Mouse (Mus musculus): ENCODE data around the gene Tmem88. TPM values are rescaled to one million over a fixed set of nuclear protein-coding genes. Genes with fewer than 3 reads are reported as not detected.

The Tmem88 gene
- polyA plus RNA-seq, 1 experiment from 2014 or later: 46.7 TPM

- Histone ChIP-seq H3K9me3 (ENCODE audit: control insufficient read depth, low read length) (no peaks in the 10 kb centered on the region), H3K4me2 (ENCODE audit: low read length) (no peak overlapping the region), H3K27me3 (ENCODE audit: control insufficient read depth, insufficient read depth, low read length) (no peaks in the 10 kb centered on the region), H3K27ac (replicated peaks in 1 of 2; ENCODE audit: control insufficient read depth in 1 of 2, insufficient read depth in 1 of 2, low read depth in 2 of 2, low read length in 2 of 2) (no peak overlapping the region), H3K4me1 (ENCODE audit: control insufficient read depth in 2 of 2, insufficient read depth in 2 of 2, low read length in 2 of 2) (peaks cover 4 to 12% of the 10 kb centered on the region in 2 experiments; a peak in 3 of 4 replicates), H3K36me3 (ENCODE audit: control insufficient read depth, insufficient read depth, low read length) (no peaks in the 10 kb centered on the region), H3K9ac (ENCODE audit: low read length) (no peak overlapping the region), H3K4me3 (ENCODE audit: control insufficient read depth in 1 of 2, insufficient read depth in 1 of 2, low read depth in 1 of 2, low read length in 2 of 2) (no peak overlapping the region)
- 87% methylated on average over 15 of the region's 15 CpGs for WGBS
- ATAC-seq (ENCODE audit: insufficient number of reproducible peaks, insufficient read depth, low FRiP score, low read depth): no peak
Observed at GRCm38 (mm10) chr11:69430631-69431030, 32.6 kb upstream of the Tmem88 start.

GRCm38 (mm10) chr11:69429313-69429712 lies 31.3 kb upstream of the Tmem88 start:
- 20% methylated on average over 2 of the region's 2 CpGs for WGBS
- Histone ChIP-seq H3K36me3 (ENCODE audit: control insufficient read depth, insufficient read depth, low read length) (no peaks in the 10 kb centered on the region), H3K9ac (ENCODE audit: low read length) (no peak overlapping the region), H3K4me3 (ENCODE audit: control insufficient read depth in 1 of 2, insufficient read depth in 1 of 2, low read depth in 1 of 2, low read length in 2 of 2) (no peak overlapping the region), H3K4me1 (ENCODE audit: control insufficient read depth in 2 of 2, insufficient read depth in 2 of 2, low read length in 2 of 2) (peaks cover 4 to 12% of the 10 kb centered on the region in 2 experiments; a peak in 3 of 4 replicates), H3K27me3 (ENCODE audit: control insufficient read depth, insufficient read depth, low read length) (no peaks in the 10 kb centered on the region), H3K9me3 (ENCODE audit: control insufficient read depth, low read length) (no peaks in the 10 kb centered on the region), H3K4me2 (ENCODE audit: low read length) (no peak overlapping the region), H3K27ac (replicated peaks in 1 of 2; ENCODE audit: control insufficient read depth in 1 of 2, insufficient read depth in 1 of 2, low read depth in 2 of 2, low read length in 2 of 2) (no peak overlapping the region)
- no peak for ATAC-seq (ENCODE audit: insufficient number of reproducible peaks, insufficient read depth, low FRiP score, low read depth)

GRCm38 (mm10) chr11:69428751-69429150 lies 30.7 kb upstream of the Tmem88 start:
- H3K9ac ChIP-seq (ENCODE audit: low read length): no peak overlapping the region
- H3K4me3 ChIP-seq (ENCODE audit: control insufficient read depth in 1 of 2, insufficient read depth in 1 of 2, low read depth in 1 of 2, low read length in 2 of 2): no peak overlapping the region
- H3K27ac ChIP-seq (replicated peaks in 1 of 2; ENCODE audit: control insufficient read depth in 1 of 2, insufficient read depth in 1 of 2, low read depth in 2 of 2, low read length in 2 of 2): no peak overlapping the region
- peaks cover 4 to 12% of the 10 kb centered on the region in 2 experiments; a peak in 3 of 4 replicates for H3K4me1 ChIP-seq (ENCODE audit: control insufficient read depth in 2 of 2, insufficient read depth in 2 of 2, low read length in 2 of 2)
- WGBS: 19% methylated on average over 4 of the region's 4 CpGs
- no peak overlapping the region for H3K4me2 ChIP-seq (ENCODE audit: low read length)
- no peaks in the 10 kb centered on the region for H3K9me3 ChIP-seq (ENCODE audit: control insufficient read depth, low read length)
- no peaks in the 10 kb centered on the region for H3K27me3 ChIP-seq (ENCODE audit: control insufficient read depth, insufficient read depth, low read length)
- ATAC-seq (ENCODE audit: insufficient number of reproducible peaks, insufficient read depth, low FRiP score, low read depth): no peak
- no peaks in the 10 kb centered on the region for H3K36me3 ChIP-seq (ENCODE audit: control insufficient read depth, insufficient read depth, low read length)

GRCm38 (mm10) chr11:69426246-69426645 lies 28.2 kb upstream of the Tmem88 start:
- Histone ChIP-seq H3K4me1 (ENCODE audit: control insufficient read depth in 2 of 2, insufficient read depth in 2 of 2, low read length in 2 of 2) (peaks cover 6 to 15% of the 10 kb centered on the region in 2 experiments; a peak in 3 of 4 replicates), H3K36me3 (ENCODE audit: control insufficient read depth, insufficient read depth, low read length) (no peaks in the 10 kb centered on the region), H3K27me3 (ENCODE audit: control insufficient read depth, insufficient read depth, low read length) (peaks cover 17% of the 10 kb centered on the region), H3K4me2 (ENCODE audit: low read length) (no peak overlapping the region), H3K9me3 (ENCODE audit: control insufficient read depth, low read length) (no peaks in the 10 kb centered on the region), H3K4me3 (ENCODE audit: control insufficient read depth in 1 of 2, insufficient read depth in 1 of 2, low read depth in 1 of 2, low read length in 2 of 2) (no peak overlapping the region), H3K9ac (ENCODE audit: low read length) (no peak overlapping the region), H3K27ac (replicated peaks in 1 of 2; ENCODE audit: control insufficient read depth in 1 of 2, insufficient read depth in 1 of 2, low read depth in 2 of 2, low read length in 2 of 2) (no peak overlapping the region)
- WGBS: 84% methylated on average over 2 of the region's 2 CpGs
- ATAC-seq (ENCODE audit: insufficient number of reproducible peaks, insufficient read depth, low FRiP score, low read depth): no peak

GRCm38 (mm10) chr11:69423885-69424284 lies 25.9 kb upstream of the Tmem88 start:
- Histone ChIP-seq H3K9ac (ENCODE audit: low read length) (no peak overlapping the region), H3K4me3 (ENCODE audit: control insufficient read depth in 1 of 2, insufficient read depth in 1 of 2, low read depth in 1 of 2, low read length in 2 of 2) (no peak overlapping the region), H3K9me3 (ENCODE audit: control insufficient read depth, low read length) (no peaks in the 10 kb centered on the region), H3K4me2 (ENCODE audit: low read length) (no peak overlapping the region), H3K4me1 (ENCODE audit: control insufficient read depth in 2 of 2, insufficient read depth in 2 of 2, low read length in 2 of 2) (peaks cover 14 to 28% of the 10 kb centered on the region in 2 experiments), H3K27me3 (ENCODE audit: control insufficient read depth, insufficient read depth, low read length) (peaks cover 23% of the 10 kb centered on the region), H3K27ac (replicated peaks in 1 of 2; ENCODE audit: control insufficient read depth in 1 of 2, insufficient read depth in 1 of 2, low read depth in 2 of 2, low read length in 2 of 2) (no peak overlapping the region), H3K36me3 (ENCODE audit: control insufficient read depth, insufficient read depth, low read length) (no peaks in the 10 kb centered on the region)
- 50% methylated on average over 6 of the region's 6 CpGs for WGBS
- ATAC-seq (ENCODE audit: insufficient number of reproducible peaks, insufficient read depth, low FRiP score, low read depth): no peak

- no peak overlapping the region for H3K9ac ChIP-seq (ENCODE audit: low read length)
- H3K36me3 ChIP-seq (ENCODE audit: control insufficient read depth, insufficient read depth, low read length): no peaks in the 10 kb centered on the region
- no peak for ATAC-seq (ENCODE audit: insufficient number of reproducible peaks, insufficient read depth, low FRiP score, low read depth)
- no peak overlapping the region for H3K27ac ChIP-seq (replicated peaks in 1 of 2; ENCODE audit: control insufficient read depth in 1 of 2, insufficient read depth in 1 of 2, low read depth in 2 of 2, low read length in 2 of 2)
- no peaks in the 10 kb centered on the region for H3K9me3 ChIP-seq (ENCODE audit: control insufficient read depth, low read length)
- H3K4me2 ChIP-seq (ENCODE audit: low read length): no peak overlapping the region
- 84% methylated on average over 10 of the region's 10 CpGs for WGBS
- H3K4me1 ChIP-seq (ENCODE audit: control insufficient read depth in 2 of 2, insufficient read depth in 2 of 2, low read length in 2 of 2): peaks cover 14 to 24% of the 10 kb centered on the region in 2 experiments
- H3K4me3 ChIP-seq (ENCODE audit: control insufficient read depth in 1 of 2, insufficient read depth in 1 of 2, low read depth in 1 of 2, low read length in 2 of 2): no peak overlapping the region
- peaks cover 23% of the 10 kb centered on the region for H3K27me3 ChIP-seq (ENCODE audit: control insufficient read depth, insufficient read depth, low read length)
Observed at GRCm38 (mm10) chr11:69422842-69423241, 24.8 kb upstream of the Tmem88 start.

GRCm38 (mm10) chr11:69421131-69421977 lies 23.3 kb upstream of the Tmem88 start:
- Histone ChIP-seq H3K9ac (ENCODE audit: low read length) (peak overlapping the region; percentile 46; the same call in 1 of the 2 replicates), H3K27me3 (ENCODE audit: control insufficient read depth, insufficient read depth, low read length) (peaks cover 23% of the 10 kb centered on the region), H3K27ac (replicated peaks in 1 of 2; ENCODE audit: control insufficient read depth in 1 of 2, insufficient read depth in 1 of 2, low read depth in 2 of 2, low read length in 2 of 2) (no peak overlapping the region), H3K4me2 (ENCODE audit: low read length) (peak overlapping the region; percentile 82), H3K36me3 (ENCODE audit: control insufficient read depth, insufficient read depth, low read length) (no peaks in the 10 kb centered on the region), H3K9me3 (ENCODE audit: control insufficient read depth, low read length) (no peaks in the 10 kb centered on the region), H3K4me1 (ENCODE audit: control insufficient read depth in 2 of 2, insufficient read depth in 2 of 2, low read length in 2 of 2) (peaks cover 21 to 34% of the 10 kb centered on the region in 2 experiments), H3K4me3 (ENCODE audit: control insufficient read depth in 1 of 2, insufficient read depth in 1 of 2, low read depth in 1 of 2, low read length in 2 of 2) (peak overlapping the region in 1 of 2 experiments; percentile 63; a peak in 1 of 4 replicates)
- 19% methylated on average over 25 of the region's 25 CpGs for WGBS
- ATAC-seq (ENCODE audit: insufficient number of reproducible peaks, insufficient read depth, low FRiP score, low read depth): no peak
